Mouse (Mus musculus): Measurements from ENCODE around the gene Kcnj11. TPM values are rescaled to one million over a fixed set of nuclear protein-coding genes. Genes with fewer than 3 reads are reported as not detected.

The Kcnj11 gene
- polyA plus RNA-seq, 1 experiment from 2014 or later, result 1.6 TPM

- Histone ChIP-seq H3K36me3 (ENCODE audit: control insufficient read depth, insufficient read depth, low read length) (no peaks in the 10 kb centered on the region), H3K9me3 (ENCODE audit: control insufficient read depth, low read length) (no peaks in the 10 kb centered on the region), H3K4me1 (ENCODE audit: control insufficient read depth, insufficient read depth, low read length) (peaks cover 15% of the 10 kb centered on the region), H3K4me3 (replicated peaks; ENCODE audit: low read depth, low read length) (no peak overlapping the region), H3K27me3 (ENCODE audit: control insufficient read depth, insufficient read depth, low read length) (no peaks in the 10 kb centered on the region), H3K9ac (replicated peaks; ENCODE audit: low read length) (no peak overlapping the region), H3K27ac (replicated peaks; ENCODE audit: low read depth, low read length) (no peak overlapping the region), H3K4me2 (ENCODE audit: low read length) (no peak overlapping the region)
- ATAC-seq (ENCODE audit: low FRiP score, low TSS enrichment) (no peak), DNase-seq (peak; percentile 64)
- WGBS, result 61% methylated on average over 3 of the region's 3 CpGs
These were observed 12.9 kb upstream of the Kcnj11 start for GRCm38 (mm10) chr7:46113435-46113834.

DNA sequence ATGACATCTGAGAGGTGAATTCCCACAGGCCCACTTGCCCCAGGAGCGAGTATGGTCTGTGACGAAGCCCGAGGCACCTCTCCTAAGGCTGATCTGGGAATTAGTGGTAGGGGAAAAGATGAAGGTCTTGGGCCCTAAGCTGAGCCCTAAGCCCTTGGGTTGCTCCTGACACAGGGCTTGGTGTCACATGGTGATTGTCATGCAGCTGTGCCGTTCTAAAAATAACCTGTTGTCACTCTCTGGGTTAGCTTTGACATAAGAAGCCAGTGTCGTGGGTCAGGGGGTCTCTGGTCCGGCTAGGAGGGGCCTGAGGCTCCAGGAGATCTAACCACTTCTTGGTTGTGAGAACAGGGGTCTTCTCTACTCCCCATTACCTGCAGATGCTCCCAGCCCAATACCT, 11.4 kb upstream of the Kcnj11 start:
- Histone ChIP-seq H3K27ac (replicated peaks; ENCODE audit: low read depth, low read length) (no peak overlapping the region), H3K27me3 (ENCODE audit: control insufficient read depth, insufficient read depth, low read length) (no peaks in the 10 kb centered on the region), H3K9me3 (ENCODE audit: control insufficient read depth, low read length) (no peaks in the 10 kb centered on the region), H3K4me2 (ENCODE audit: low read length) (no peak overlapping the region), H3K4me3 (replicated peaks; ENCODE audit: low read depth, low read length) (no peak overlapping the region), H3K9ac (replicated peaks; ENCODE audit: low read length) (no peak overlapping the region), H3K36me3 (ENCODE audit: control insufficient read depth, insufficient read depth, low read length) (no peaks in the 10 kb centered on the region), H3K4me1 (ENCODE audit: control insufficient read depth, insufficient read depth, low read length) (peaks cover 15% of the 10 kb centered on the region)
- 74% methylated on average over 6 of the region's 6 CpGs for WGBS
- no peak for ATAC-seq (ENCODE audit: low FRiP score, low TSS enrichment)
- no peak for DNase-seq

DNA sequence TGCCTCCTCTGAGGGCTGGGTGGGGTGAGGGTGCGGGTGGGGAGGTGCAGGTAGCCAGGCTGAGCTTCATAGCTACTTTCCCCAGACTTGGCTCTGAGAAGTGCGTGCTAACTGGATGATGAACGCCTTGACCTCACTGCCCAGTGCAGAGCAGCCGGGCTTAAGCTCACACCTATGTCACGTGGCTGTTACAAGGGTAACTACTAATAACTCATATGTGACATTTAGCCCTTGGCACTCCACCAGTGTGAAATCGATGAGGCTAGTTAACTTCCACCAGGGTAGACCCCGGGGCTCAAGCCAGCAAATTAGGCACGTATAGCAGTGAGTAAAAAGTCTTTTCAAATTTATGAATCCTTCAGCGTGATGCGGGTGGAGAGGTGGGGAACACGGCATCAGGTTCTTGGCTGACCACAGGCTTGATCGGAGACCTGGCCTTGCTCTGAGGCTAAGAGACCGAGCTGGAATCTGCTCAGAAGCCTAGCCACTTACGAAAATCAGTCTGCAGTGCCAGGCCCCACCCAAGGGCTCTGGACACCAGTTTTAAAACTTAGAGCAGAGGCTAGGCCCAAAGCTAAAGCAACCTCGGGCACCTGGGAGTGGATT, 10.8 kb upstream of the Kcnj11 start:
- 84% methylated on average over 15 of the region's 15 CpGs for WGBS
- DNase-seq, result no peak
- H3K4me2 ChIP-seq (ENCODE audit: low read length), result no peak overlapping the region
- H3K4me3 ChIP-seq (replicated peaks; ENCODE audit: low read depth, low read length), result no peak overlapping the region
- H3K9ac ChIP-seq (replicated peaks; ENCODE audit: low read length), result no peak overlapping the region
- H3K4me1 ChIP-seq (ENCODE audit: control insufficient read depth, insufficient read depth, low read length), result peaks cover 15% of the 10 kb centered on the region
- no peaks in the 10 kb centered on the region for H3K9me3 ChIP-seq (ENCODE audit: control insufficient read depth, low read length)
- no peaks in the 10 kb centered on the region for H3K36me3 ChIP-seq (ENCODE audit: control insufficient read depth, insufficient read depth, low read length)
- no peaks in the 10 kb centered on the region for H3K27me3 ChIP-seq (ENCODE audit: control insufficient read depth, insufficient read depth, low read length)
- no peak overlapping the region for H3K27ac ChIP-seq (replicated peaks; ENCODE audit: low read depth, low read length)
- ATAC-seq (ENCODE audit: low FRiP score, low TSS enrichment), result no peak

DNA sequence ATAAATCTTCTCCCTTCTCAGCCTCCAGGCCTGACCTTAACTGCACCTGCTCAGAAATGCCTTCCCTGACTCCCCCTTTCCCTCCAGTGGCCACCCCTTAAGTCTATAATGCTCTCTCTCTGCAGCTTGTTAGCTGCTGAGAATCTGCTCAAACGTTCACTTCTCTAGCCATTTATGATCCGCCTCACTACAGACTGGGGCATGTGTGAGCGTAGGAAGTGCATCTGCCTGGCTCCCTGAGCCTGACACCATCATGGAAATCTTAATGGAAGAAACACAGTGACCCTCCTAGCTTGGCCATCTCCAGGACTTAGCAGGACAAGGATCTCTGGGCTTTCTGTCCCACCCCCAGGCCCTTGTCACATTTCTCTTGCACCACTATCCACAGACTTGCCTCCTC, 9.5 kb upstream of the Kcnj11 start:
- peaks cover 15% of the 10 kb centered on the region for H3K4me1 ChIP-seq (ENCODE audit: control insufficient read depth, insufficient read depth, low read length)
- ATAC-seq (ENCODE audit: low FRiP score, low TSS enrichment) (no peak), DNase-seq (no peak)
- H3K36me3 ChIP-seq (ENCODE audit: control insufficient read depth, insufficient read depth, low read length), result no peaks in the 10 kb centered on the region
- H3K4me2 ChIP-seq (ENCODE audit: low read length), result no peak overlapping the region
- H3K9ac ChIP-seq (replicated peaks; ENCODE audit: low read length), result no peak overlapping the region
- no peak overlapping the region for H3K4me3 ChIP-seq (replicated peaks; ENCODE audit: low read depth, low read length)
- WGBS, result 79% methylated on average over 3 of the region's 3 CpGs
- H3K9me3 ChIP-seq (ENCODE audit: control insufficient read depth, low read length), result no peaks in the 10 kb centered on the region
- no peaks in the 10 kb centered on the region for H3K27me3 ChIP-seq (ENCODE audit: control insufficient read depth, insufficient read depth, low read length)
- no peak overlapping the region for H3K27ac ChIP-seq (replicated peaks; ENCODE audit: low read depth, low read length)

DNA sequence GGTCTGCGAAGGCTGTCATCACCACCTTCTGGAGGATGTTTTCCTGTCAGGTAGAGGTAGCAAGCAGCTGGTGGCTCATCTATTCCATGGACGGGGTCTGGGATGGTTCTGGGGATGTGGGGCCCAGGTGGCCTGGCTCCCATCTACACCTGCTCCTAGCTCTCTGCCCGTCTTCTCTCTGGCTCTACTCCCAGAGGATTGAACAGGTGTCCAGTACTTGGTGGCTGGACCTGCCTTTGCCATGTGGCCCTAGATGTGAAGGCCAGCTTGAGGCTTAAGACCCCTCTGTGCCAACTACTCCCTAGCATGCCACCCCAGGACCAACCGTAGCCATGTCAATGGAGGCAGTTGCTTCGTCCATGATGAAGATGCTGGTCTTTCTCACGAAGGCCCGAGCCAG, 4.9 kb upstream of the Kcnj11 start:
- no peak overlapping the region for H3K4me2 ChIP-seq (ENCODE audit: low read length)
- DNase-seq (no peak), ATAC-seq (ENCODE audit: low FRiP score, low TSS enrichment) (no peak)
- no peak overlapping the region for H3K4me3 ChIP-seq (replicated peaks; ENCODE audit: low read depth, low read length)
- H3K9ac ChIP-seq (replicated peaks; ENCODE audit: low read length), result no peak overlapping the region
- H3K27ac ChIP-seq (replicated peaks; ENCODE audit: low read depth, low read length), result no peak overlapping the region
- WGBS, result 90% methylated on average over 7 of the region's 7 CpGs
- H3K9me3 ChIP-seq (ENCODE audit: control insufficient read depth, low read length), result no peaks in the 10 kb centered on the region
- peaks cover 5% of the 10 kb centered on the region; the same call in 1 of the 2 replicates for H3K4me1 ChIP-seq (ENCODE audit: control insufficient read depth, insufficient read depth, low read length)
- no peaks in the 10 kb centered on the region for H3K36me3 ChIP-seq (ENCODE audit: control insufficient read depth, insufficient read depth, low read length)
- H3K27me3 ChIP-seq (ENCODE audit: control insufficient read depth, insufficient read depth, low read length), result no peaks in the 10 kb centered on the region

DNA sequence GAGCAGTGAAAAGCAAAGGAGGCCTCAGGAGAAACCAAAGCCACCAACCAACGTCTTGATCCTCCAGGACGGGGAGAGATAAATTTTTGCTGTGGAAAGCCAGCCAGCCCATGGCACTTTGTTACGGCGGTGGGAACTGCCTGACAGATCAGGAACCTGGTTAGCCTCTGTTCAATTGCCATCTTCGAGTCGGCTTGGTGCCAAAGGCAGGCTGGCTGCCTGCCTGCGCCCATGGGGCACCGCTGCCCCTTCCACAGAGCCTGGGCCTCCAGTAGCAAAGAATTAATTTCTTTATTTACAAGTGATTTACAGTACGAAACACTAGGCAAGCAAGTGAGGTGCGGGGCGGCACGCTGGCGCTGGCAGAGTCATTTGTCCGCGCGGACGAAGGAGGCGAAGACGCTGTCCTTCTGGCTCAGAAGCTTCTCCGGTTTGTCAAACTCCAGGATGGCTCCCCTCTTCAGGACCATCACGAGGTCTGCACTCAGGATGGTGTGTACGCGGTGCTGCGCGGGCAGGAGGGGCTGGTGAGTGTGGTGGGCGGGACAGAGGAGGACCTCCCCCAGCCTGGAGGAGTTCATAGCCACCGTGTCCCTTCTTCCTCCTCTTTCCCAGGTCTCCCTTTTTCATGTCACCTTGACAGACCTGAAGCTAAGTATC, 3.8 kb upstream of the Kcnj11 start:
- no peak overlapping the region for H3K9ac ChIP-seq (replicated peaks; ENCODE audit: low read length)
- H3K4me2 ChIP-seq (ENCODE audit: low read length), result no peak overlapping the region
- H3K36me3 ChIP-seq (ENCODE audit: control insufficient read depth, insufficient read depth, low read length), result no peaks in the 10 kb centered on the region
- H3K27ac ChIP-seq (replicated peaks; ENCODE audit: low read depth, low read length), result 0 out of 2 replicates have a peak overlapping the region, but pooled peaks have one; percentile 3
- 85% methylated on average over 27 of the region's 27 CpGs for WGBS
- H3K4me3 ChIP-seq (replicated peaks; ENCODE audit: low read depth, low read length), result no peak overlapping the region
- DNase-seq (peak; percentile 51), ATAC-seq (ENCODE audit: low FRiP score, low TSS enrichment) (no peak)
- peaks cover 5% of the 10 kb centered on the region; the same call in 1 of the 2 replicates for H3K4me1 ChIP-seq (ENCODE audit: control insufficient read depth, insufficient read depth, low read length)
- H3K27me3 ChIP-seq (ENCODE audit: control insufficient read depth, insufficient read depth, low read length), result no peaks in the 10 kb centered on the region
- H3K9me3 ChIP-seq (ENCODE audit: control insufficient read depth, low read length), result no peaks in the 10 kb centered on the region

- H3K36me3 ChIP-seq (ENCODE audit: control insufficient read depth, insufficient read depth, low read length), result no peaks in the 10 kb centered on the region
- H3K4me1 ChIP-seq (ENCODE audit: control insufficient read depth, insufficient read depth, low read length), result peaks cover 5% of the 10 kb centered on the region; the same call in 1 of the 2 replicates
- no peak overlapping the region for H3K4me2 ChIP-seq (ENCODE audit: low read length)
- H3K27me3 ChIP-seq (ENCODE audit: control insufficient read depth, insufficient read depth, low read length), result no peaks in the 10 kb centered on the region
- ATAC-seq (ENCODE audit: low FRiP score, low TSS enrichment) (no peak), DNase-seq (no peak)
- H3K4me3 ChIP-seq (replicated peaks; ENCODE audit: low read depth, low read length), result no peak overlapping the region
- H3K9ac ChIP-seq (replicated peaks; ENCODE audit: low read length), result no peak overlapping the region
- no peaks in the 10 kb centered on the region for H3K9me3 ChIP-seq (ENCODE audit: control insufficient read depth, low read length)
- H3K27ac ChIP-seq (replicated peaks; ENCODE audit: low read depth, low read length), result 0 out of 2 replicates have a peak overlapping the region, but pooled peaks have one; percentile 3
- 94% methylated on average over 8 of the region's 8 CpGs for WGBS
These were observed 3.2 kb upstream of the Kcnj11 start for GRCm38 (mm10) chr7:46103771-46104170.

GRCm38 (mm10) chr7:46103075-46103591, 2.6 kb upstream of the Kcnj11 start:
- H3K27me3 ChIP-seq (ENCODE audit: control insufficient read depth, insufficient read depth, low read length), result no peaks in the 10 kb centered on the region
- WGBS, result 68% methylated on average over 8 of the region's 8 CpGs
- H3K9me3 ChIP-seq (ENCODE audit: control insufficient read depth, low read length), result no peaks in the 10 kb centered on the region
- no peak overlapping the region for H3K27ac ChIP-seq (replicated peaks; ENCODE audit: low read depth, low read length)
- peak; percentile 44 for DNase-seq
- H3K4me1 ChIP-seq (ENCODE audit: control insufficient read depth, insufficient read depth, low read length), result peaks cover 5% of the 10 kb centered on the region; the same call in 1 of the 2 replicates
- no peak overlapping the region for H3K9ac ChIP-seq (replicated peaks; ENCODE audit: low read length)
- ATAC-seq (ENCODE audit: low FRiP score, low TSS enrichment), result no peak; the same call in 1 of the 2 replicates
- H3K36me3 ChIP-seq (ENCODE audit: control insufficient read depth, insufficient read depth, low read length), result no peaks in the 10 kb centered on the region
- H3K4me2 ChIP-seq (ENCODE audit: low read length), result no peak overlapping the region
- H3K4me3 ChIP-seq (replicated peaks; ENCODE audit: low read depth, low read length), result no peak overlapping the region

DNA sequence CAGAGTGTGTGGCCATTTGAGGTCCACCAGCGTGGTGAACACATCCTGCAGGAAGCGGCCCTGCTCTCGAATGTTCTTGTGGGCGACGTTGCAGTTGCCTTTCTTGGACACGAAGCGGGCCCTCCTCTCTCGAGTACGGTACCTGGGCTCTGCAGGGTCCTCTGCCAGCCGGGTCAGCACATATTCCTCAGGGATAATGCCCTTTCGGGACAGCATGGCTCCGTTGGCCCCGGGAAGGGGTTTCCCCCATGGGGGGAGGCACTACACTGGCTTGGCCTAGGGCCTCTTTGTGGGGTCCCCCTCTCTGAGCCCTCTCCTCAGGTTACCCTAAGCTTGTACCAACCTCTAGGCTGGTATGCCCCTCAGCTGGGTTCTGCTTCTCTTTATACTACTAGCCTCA, 882 bp downstream of the Kcnj11 start:
- peak overlapping the region; percentile 79 for H3K9ac ChIP-seq (replicated peaks; ENCODE audit: low read length)
- peaks cover 5% of the 10 kb centered on the region; the same call in 1 of the 2 replicates for H3K4me1 ChIP-seq (ENCODE audit: control insufficient read depth, insufficient read depth, low read length)
- H3K27me3 ChIP-seq (ENCODE audit: control insufficient read depth, insufficient read depth, low read length), result peaks cover 13% of the 10 kb centered on the region; the same call in 1 of the 2 replicates
- no peak overlapping the region for H3K27ac ChIP-seq (replicated peaks; ENCODE audit: low read depth, low read length)
- H3K9me3 ChIP-seq (ENCODE audit: control insufficient read depth, low read length), result no peaks in the 10 kb centered on the region
- DNase-seq (no peak), ATAC-seq (ENCODE audit: low FRiP score, low TSS enrichment) (no peak)
- 85% methylated on average over 13 of the region's 13 CpGs for WGBS
- H3K4me3 ChIP-seq (replicated peaks; ENCODE audit: low read depth, low read length), result peak overlapping the region; percentile 60
- peak overlapping the region; percentile 75 for H3K4me2 ChIP-seq (ENCODE audit: low read length)
- H3K36me3 ChIP-seq (ENCODE audit: control insufficient read depth, insufficient read depth, low read length), result no peaks in the 10 kb centered on the region
